Mouse (Mus musculus) thymus, adult 18-20 months (tissue): ENCODE measurements around the gene Rnasel.
"Not testable (repeated sequence)": the region's sequence is repeated elsewhere in the genome, so short reads cannot be mapped to it uniquely, and the experiment has no call there.

ENCODE experiments used
- DNase-seq, 2 experiments: peaks; one replicate each; pipeline ENCODE4 v3.0.0; 2022; ENCODE audit warnings: mixed read lengths in 2 of 2

Gene Rnasel

GRCm38 (mm10) chr1:153737101-153738085 lies 11.8 kb upstream of the Rnasel start:
- DNase-seq, result no peak

- DNase-seq, result no peak
Observed at GRCm38 (mm10) chr1:153739437-153740015, 9.7 kb upstream of the Rnasel start.

DNA sequence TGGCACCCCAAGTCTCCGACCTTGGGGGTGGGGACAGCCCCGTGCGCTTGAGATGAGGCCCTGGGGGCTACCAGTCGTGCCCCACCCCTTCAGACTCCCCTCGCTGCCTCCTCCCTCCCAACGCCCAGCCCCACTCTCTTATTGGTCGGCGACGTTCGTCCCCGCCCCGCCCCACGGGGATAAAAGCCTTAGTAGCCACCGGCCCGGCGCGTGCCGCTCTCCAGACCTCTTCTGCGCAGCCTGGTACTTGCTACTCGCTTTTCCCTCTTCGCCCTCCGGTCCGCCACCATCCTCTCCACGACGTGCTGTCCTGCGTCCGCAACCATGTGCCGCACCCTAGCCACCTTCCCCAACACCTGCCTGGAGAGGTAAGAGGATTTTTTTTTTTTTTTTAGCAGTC lies 9.1 kb upstream of the Rnasel start, which contains the start of gene Rgs16:
TSS of gene Rgs16 (plus strand) at position 205 of the 400 bp plus-strand sequence.
- peak; percentile 59 to 62 for DNase-seq

DNA sequence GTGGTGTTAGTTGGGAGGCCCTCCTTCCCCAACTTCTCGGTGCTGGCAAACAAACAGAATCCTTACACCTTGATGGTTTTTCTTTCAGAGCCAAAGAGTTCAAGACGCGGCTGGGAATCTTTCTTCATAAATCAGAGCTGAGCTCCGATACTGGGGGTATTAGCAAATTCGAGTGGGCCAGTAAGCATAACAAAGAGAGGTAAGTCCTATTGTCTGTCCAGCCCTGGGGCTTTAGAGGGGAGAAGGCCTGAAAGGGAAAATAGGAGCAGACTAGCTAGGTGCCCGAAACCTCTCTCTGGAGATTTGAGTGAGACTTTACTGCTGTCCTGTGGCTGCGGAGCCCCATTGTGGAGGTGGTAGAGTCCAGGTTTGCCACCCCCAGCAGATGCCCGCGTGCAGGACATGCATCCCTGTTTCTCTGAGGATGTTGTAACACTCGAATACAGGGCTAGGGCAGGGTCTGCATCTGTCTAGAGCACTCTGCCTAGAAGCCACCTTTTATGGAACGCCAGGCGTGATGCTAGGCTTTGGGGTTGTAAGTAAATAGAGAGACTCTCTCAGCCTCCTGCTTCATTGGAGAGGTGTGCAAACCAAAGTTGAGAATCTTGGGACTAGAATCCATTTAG lies 8.3 kb upstream of the Rnasel start:
- DNase-seq, result no peak

DNA sequence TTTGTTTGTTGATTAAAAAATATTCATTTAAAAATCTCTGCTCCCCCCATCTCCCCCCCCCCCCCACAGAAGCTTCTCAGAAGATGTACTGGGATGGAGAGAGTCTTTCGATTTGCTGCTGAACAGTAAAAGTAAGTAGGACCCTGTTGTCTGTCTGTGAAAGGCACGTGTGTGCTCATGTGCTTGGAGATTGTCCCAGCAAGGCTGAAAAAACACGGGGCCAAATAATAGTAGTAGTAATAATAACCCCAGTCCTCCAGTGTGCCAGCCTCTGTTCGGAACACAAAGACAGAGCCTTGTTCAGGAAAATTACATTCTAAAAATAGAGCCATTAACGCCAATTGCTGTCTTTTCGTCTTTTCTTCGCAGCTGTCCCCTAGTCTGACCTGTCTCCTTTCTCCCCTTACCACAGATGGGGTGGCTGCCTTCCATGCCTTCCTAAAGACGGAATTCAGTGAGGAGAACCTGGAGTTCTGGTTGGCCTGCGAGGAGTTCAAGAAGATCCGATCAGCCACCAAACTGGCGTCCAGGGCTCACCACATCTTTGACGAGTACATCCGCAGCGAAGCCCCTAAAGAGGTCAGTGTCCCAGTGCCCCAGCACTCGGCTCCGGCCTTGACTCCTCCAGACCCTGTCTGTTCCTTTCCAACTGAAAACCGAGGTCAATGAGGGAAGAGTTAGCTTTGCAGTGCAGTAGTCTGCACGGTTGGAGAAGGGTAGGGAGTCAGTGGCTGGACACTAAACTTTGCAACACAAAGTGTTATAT lies 7.5 kb upstream of the Rnasel start:
- DNase-seq, result no peak

- no peak for DNase-seq
Observed at GRCm38 (mm10) chr1:153742374-153743155, 6.7 kb upstream of the Rnasel start.

DNA sequence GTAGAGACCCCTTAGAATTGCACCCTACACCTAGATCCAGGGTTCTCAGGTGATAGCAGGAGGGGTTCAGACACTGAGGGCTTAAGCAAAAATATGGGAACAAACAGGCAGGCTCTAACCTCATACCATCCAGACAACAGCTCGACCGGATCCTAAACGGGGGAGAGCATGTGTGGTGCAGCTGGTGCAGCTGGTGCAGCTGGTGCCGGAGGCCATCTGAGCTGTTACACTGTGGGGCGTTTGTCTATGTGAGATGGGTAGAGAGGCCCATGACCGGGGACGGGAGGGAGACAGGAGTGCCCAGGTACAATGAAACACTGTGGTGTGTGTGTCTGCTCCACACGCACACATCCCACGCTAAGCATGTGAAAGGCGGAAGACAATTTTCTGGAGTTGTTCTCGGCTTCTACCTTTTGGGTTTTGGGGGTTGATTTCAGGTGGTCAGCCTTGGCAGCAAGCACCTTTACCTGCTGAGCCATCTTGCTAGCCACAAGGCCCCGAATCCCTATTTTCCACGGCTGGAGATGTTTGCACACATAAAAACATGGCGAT lies 3.0 kb upstream of the Rnasel start:
- no peak for DNase-seq

DNA sequence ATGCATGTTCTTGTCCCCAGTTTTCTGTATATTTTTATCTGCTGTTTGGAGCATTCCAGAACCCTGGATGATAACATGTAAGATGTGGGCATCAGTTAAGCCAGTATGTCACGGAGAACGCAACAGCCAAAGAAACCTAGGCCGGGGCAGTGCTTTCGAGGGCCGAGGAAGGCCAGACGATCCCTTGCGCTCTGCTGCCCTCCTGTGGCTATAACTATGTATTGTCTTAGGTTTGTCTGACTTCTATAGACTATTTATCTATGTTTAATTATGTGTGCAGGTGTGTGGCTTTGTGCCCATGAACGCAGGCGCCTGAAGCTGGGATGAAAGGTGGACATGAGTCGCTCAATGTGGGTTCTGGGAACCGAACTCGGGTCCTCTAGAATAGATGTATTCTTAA lies 2.5 kb upstream of the Rnasel start:
- DNase-seq, result no peak

DNA sequence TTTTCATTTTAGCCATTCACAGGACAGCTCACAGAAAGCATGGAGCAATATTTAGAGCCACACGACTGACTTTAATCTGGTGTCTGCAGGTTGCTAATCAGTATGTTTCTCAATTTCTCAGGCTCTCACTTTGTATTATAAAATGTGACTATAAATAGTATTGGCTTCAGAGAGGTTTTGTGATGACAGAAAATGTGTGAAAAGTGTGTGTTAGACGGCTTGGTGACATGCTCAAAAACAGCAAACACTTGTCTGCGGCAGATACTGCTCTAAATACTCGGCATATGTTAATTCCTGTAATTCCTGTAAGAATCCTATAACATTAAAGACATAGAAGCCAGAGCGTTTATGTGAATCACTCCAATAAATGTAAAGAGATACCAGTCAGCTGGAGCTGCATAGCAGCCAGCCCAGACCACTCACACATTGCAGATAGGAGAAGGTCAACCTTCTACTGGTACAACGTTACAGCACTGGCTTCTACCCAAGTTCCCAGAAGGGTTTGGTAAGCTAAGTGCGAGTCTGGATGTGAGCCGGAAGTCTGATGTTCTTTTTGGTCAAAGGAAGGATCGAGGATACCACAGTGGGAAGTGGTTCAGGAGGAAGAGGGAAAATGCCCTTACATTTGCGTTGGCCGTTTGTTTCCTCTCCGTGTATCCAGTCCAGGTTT lies 1.2 kb upstream of the Rnasel start:
- DNase-seq, result no peak

DNA sequence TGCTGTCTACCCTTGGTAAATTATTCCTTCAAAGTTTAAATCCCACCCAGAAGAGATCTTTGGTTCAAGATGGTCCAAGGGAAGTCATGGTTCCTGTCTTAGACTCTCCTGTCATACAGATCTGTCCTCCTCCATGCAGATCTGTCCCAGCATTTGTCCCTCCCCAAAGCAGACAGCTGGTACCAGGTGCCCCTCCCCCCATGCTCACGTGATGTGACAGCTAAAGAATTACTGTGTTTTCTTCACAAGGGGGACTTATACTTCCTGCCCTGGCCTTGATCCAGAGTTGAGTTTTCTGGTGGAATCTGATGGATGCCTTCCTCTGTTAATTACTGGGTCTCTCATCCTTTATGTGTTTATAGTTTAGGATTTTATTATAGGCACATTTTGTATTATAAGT lies 677 bp upstream of the Rnasel start:
- DNase-seq, result peak; percentile 48 to 71

DNA sequence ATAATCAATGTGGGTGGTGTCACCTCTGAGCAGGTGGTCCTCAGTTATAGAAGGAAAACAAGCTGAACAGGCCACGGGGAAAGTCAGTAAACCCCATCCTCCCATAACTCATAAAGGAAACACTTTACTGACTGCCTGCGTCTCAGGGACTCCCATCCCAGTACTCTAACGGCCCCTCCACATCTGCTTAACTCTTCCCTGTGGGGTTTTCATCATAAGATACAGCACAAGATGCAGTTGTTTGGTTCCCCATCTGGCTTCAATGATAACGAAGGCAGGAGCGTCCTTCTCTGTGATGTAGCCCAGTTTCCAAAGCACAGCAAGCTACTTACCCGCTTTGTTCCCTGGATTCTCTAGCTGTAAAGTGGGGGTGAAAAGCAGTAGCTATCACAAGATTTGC lies 828 bp downstream of the Rnasel start:
- no peak for DNase-seq

DNA sequence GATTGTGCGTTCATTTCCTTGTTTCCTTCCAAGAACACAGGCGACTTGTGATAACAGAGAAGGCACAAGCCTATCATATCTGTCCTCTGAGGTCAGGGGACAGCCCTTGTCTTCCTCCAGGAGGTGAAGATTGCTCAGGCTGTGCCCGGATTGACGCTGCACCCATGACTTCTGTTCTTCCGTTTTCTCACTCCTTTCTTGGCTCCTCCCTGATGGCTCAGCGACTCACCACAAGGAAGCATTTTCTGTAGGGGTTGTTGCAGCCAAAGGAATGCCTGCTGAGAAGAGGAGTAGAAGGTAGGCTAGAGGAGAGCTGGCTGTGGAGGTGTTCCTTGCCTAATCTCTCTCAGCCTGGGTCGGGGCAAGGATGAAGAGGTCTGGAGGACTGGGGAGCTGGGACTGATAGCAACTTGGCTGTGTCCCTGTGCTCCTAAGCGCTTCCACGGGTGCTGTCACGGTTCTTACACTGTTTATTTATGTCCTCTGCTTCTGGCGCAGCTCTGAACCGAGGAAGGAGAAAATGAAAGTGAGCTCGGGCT lies 2.6 kb downstream of the Rnasel start:
- DNase-seq, result peak in 1 of 2 experiments; percentile 45

GRCm38 (mm10) chr1:153752521-153752920 lies 3.3 kb downstream of the Rnasel start:
- no peak for DNase-seq

- no peak for DNase-seq
Observed at GRCm38 (mm10) chr1:153753725-153754464, 4.7 kb downstream of the Rnasel start.

- DNase-seq, result no peak
Observed at GRCm38 (mm10) chr1:153764136-153764535, 14.9 kb downstream of the Rnasel start.

- DNase-seq, result no peak
Observed at GRCm38 (mm10) chr1:153766298-153766697, 17.1 kb downstream of the Rnasel start.

DNA sequence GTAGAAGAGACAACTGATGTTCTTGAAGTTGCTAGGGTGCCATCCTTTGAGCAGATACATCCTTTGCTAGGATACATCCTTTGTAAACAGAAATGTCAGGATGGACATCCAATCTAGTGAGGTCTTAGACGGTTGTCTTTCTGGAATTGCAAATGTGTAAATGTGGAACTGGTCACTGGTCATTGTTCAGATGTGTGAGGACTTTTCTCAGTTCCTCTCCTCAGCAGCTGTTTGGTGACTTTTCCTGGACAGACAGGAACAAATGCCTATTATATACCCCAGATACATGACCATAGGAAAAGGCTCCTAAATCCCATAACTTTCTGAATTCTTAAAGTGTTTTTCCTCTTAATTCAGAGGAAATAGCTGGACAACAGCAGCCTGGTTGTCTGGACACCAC lies 18.1 kb downstream of the Rnasel start:
- no peak for DNase-seq

- no peak for DNase-seq
Observed at GRCm38 (mm10) chr1:153768465-153768864, 19.2 kb downstream of the Rnasel start.

- not testable (repeated sequence) for DNase-seq
Observed at GRCm38 (mm10) chr1:153769571-153769970, 20.3 kb downstream of the Rnasel start.
